Mouse (Mus musculus): ENCODE results near the gene Tdg. TPM values are rescaled to one million over a fixed set of nuclear protein-coding genes. Genes with fewer than 3 reads are reported as not detected.
A peak's percentile ranks its signal among the peaks of the same experiment; 100 is the strongest.

Tdg gene
- polyA plus RNA-seq, 1 experiment from 2014 or later = 27.5 TPM

- Histone ChIP-seq H3K4me2 (ENCODE audit: low read depth, low read length) (peak overlapping the region; percentile 87), H3K4me3 (ENCODE audit: low read depth, low read length) (peak overlapping the region; percentile 86), H3K4me1 (ENCODE audit: control insufficient read depth, low read depth, low read length) (peaks cover 19% of the 10 kb centered on the region), H3K9me3 (replicated peaks; ENCODE audit: control insufficient read depth, low read length) (no peaks in the 10 kb centered on the region), H3K27me3 (ENCODE audit: control insufficient read depth, insufficient read depth, low read depth, low read length) (no peaks in the 10 kb centered on the region), H3K9ac (ENCODE audit: low read depth, low read length) (peak overlapping the region; percentile 80), H3K27ac (ENCODE audit: low read length) (peak overlapping the region; percentile 50), H3K36me3 (ENCODE audit: control insufficient read depth, insufficient read depth) (no peaks in the 10 kb centered on the region)
- WGBS (ENCODE audit: insufficient replicate concordance) = under 1% methylated on average over 46 of the region's 59 CpGs
- ATAC-seq (ENCODE audit: low read depth) = peak; percentile 55
These were observed 69.8 kb downstream of the Tdg start for GRCm38 (mm10) chr10:82699296-82699941.

Other genes with a start within 250 kb of the Tdg start
- not detected in 2 replicates for gene Gm1553, start 137.2 kb upstream of the Tdg start, polyA plus RNA-seq (2015; fragmentation: Nextera tagmentation; extraction: Ambion mirVana)
- gene 1190007I07Rik, start 6.6 kb upstream of the Tdg start, polyA plus RNA-seq (2015; fragmentation: Nextera tagmentation; extraction: Ambion mirVana) = 20.1 and 30.8 TPM in 2 replicates
- gene Glt8d2, start 60.8 kb downstream of the Tdg start, polyA plus RNA-seq (2015; fragmentation: Nextera tagmentation; extraction: Ambion mirVana) = 0.61 and 0.64 TPM in 2 replicates
- 13.6 and 13.9 TPM in 2 replicates for gene Hcfc2, start 66.3 kb downstream of the Tdg start, polyA plus RNA-seq (2015; fragmentation: Nextera tagmentation; extraction: Ambion mirVana)
- gene Nfyb, start 134.3 kb downstream of the Tdg start, polyA plus RNA-seq (2015; fragmentation: Nextera tagmentation; extraction: Ambion mirVana) = 29.4 and 34.5 TPM in 2 replicates
- 44.1 and 46.1 TPM in 2 replicates for gene Txnrd1, start 204.1 kb downstream of the Tdg start, polyA plus RNA-seq (2015; fragmentation: Nextera tagmentation; extraction: Ambion mirVana)
- gene Eid3, start 236.8 kb downstream of the Tdg start, polyA plus RNA-seq (2015; fragmentation: Nextera tagmentation; extraction: Ambion mirVana) = 0.13 and 0.18 TPM in 2 replicates

Measured in liver, embryonic 16.5 days (tissue).